Mouse (Mus musculus) bone marrow macrophage, adult 2 months (primary cell): Measurements from ENCODE around the gene Map2k1.

Source experiments
- CTCF ChIP-seq: IDR thresholded peaks from 2 replicates; pipeline ENCODE4 v1.5.1; 2012; ENCODE audit warnings: low read depth, mild to moderate bottlenecking, low read length, moderate library complexity
- POLR2A ChIP-seq: IDR thresholded peaks from 2 replicates; pipeline ENCODE4 v1.6.1; 2012; ENCODE audit warnings: mild to moderate bottlenecking, low read depth, low read length, borderline replicate concordance

DNA sequence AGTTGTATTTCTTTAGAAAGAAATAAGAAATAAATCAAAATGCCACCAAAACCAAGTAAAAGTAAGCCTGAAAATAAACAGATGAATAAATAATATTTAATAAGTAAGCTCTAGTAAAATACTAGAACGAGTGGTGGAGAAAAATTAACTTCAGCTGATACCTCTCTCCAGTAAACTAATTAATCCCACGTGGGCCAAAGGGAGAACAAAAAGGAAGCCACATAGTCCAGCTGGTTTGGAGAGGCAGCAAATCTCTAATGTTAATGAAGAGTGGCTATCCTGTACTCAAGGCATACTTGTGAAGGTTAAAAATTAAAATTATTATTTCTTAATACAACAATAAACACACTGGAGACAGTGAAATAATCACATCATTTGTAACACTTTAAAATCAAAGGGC, 13.3 kb downstream of the Map2k1 start:
- no peak for TF ChIP-seq CTCF
- TF ChIP-seq POLR2A: no peak
